Mouse (Mus musculus) embryo, embryonic 10 days (tissue): ENCODE results near the gene Chn2.

Experiments
- DNase-seq: peaks from one replicate; pipeline ENCODE4 v3.0.0-alpha.2; 2015; ENCODE audit warnings: low spot score

Gene Chn2

DNA sequence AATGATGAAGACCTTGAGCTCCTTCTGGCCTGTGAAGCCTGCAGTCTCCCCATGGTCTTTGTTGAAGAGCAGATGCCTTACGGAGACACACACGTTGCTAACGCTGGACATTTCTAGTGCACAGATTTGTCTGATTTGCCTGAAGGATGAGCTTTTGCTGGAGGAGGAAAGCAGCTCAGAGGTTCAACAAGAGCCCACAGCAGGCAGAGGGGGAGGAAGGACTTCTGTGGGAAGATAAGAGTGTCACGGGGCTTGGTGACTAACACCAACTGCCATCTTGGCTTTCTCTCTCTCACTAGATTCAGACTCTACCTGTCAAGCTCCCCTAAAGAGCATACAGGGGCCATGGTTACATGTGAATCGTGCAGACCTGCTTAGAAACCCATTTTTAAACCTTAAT, 37.3 kb downstream of the Chn2 start:
- no peak for DNase-seq

DNA sequence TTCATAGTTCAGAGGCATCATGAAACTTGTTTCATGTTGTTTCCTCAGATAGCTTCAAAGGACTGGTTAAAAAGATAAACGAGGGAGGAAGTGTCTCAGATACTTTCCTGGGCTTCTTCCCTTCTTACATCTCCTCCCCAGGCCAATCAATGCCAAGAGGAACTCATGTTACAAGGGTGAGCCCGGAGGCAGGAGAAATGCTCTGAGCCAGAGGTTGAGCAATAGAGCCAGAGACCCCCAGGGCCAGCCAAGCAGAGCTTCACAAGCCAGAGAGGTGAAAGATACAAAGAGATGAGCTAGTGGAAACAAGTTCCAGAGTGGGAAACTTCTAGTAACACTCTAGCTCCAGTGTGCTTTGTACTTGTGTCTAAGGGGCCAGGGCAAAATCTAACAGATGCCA, 38.9 kb downstream of the Chn2 start:
- DNase-seq = no peak

DNA sequence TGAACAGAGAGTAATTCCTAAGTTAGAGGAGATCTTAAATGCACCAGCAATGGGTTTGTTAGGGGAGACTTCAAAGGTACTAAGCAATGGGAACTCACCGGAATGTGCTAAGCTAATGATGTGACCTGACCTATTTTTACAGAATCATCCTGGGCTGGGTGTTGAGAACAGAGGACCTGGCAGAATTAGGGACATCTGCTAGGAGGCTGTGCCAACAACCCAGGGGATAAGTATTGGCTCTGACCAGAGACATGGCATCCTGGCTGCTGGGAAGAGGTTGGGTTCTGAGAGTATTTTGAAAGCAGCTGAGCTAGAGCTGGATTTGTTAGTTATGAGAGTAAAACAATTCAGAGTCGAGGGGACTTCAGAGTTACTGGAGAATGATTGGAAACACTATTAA, 40.5 kb downstream of the Chn2 start:
- no peak for DNase-seq

DNA sequence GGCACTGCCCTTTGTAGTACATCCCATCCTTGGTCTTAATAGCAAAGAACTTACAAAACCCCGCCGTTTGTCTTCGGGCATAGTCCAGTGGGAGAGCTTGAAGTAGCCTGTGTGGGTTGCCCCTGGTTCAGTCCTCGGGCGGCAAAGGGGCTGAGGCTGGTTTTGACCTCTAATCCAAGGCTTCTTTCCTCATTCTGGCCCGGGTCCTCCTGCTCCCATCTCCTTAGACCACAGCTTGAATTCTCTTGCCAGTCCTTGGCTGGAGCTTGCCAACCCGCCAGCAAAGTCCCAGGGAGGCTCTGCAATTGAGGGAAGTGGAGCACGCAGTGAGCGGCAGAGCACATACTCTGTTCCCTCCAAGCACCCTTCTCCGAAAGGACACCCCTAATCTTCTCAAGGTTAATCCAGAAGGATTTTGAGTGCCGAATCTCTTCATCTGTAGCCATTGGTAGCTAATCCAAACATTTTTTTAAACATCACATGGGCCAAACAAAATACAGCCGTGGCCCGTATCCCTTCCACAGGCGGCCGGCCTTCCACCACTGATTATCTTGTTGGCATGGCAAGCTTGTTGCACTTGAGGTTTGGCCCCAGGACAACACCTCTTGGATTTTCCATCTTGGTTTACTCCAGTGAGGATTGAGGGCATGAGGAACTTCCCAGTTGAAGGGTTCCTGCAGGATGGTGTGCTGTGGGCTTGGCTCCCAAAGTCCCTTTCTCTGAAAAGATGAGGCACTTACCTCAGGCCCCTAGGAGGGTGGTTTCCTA, 41.3 kb downstream of the Chn2 start:
- no peak for DNase-seq

DNA sequence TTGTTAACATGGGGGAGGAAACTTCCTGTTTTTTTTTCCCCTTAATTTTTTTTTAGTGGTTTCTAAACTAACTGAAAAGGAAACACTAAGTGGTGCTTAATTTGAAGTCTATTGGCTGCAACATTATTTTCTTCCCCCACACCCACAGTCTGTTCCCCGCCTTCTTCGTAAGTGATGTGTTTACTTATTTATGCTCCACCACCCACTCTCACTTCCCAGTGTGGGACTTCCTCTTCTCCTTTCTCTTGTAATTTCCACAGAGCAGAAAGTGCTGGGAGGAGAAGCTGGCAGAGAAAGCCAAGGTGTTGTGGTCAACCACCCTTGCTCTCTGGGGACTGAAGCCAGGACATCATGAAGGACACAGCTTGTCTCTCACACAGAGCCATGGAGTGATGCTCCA, 43.2 kb downstream of the Chn2 start:
- DNase-seq = no peak

DNA sequence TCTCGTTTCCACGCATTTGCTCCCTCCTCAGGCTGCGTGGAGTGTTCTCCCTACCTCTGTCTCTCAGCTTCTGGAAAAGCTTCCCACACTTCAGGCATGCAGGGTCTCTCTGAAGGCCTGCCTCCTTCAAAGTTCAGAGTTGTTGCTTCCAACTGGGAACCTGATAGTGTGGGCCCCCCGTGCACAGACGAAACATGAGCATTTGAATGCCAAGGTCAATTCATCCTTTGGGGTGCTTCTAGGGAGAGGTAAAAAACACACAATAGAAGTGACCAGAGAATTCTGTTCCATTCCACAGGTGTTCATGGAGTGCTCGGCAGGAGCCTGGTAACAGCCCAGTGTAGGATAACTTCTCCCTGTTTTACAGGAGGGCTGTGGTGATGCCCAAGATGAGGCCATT, 44.7 kb downstream of the Chn2 start:
- no peak for DNase-seq

DNA sequence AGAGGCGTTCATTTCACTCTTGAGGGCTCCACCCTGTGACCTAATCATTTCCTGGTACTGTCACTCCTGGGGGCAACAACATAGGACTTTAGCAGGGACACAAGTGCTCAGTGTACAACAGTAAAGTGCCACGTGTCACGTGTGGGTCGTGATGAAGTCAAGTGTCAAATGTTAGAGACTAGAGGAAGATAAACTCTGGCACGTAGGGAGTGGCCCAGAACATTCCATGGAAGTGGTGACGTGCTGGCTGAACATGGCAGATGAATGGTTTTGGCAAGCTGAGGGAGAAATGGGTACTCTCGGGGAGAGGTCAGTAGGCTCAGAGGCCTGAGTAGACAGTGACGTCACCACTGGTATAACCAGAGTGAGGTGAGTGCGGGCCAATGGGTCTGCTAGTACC, 45.7 kb downstream of the Chn2 start:
- no peak for DNase-seq

DNA sequence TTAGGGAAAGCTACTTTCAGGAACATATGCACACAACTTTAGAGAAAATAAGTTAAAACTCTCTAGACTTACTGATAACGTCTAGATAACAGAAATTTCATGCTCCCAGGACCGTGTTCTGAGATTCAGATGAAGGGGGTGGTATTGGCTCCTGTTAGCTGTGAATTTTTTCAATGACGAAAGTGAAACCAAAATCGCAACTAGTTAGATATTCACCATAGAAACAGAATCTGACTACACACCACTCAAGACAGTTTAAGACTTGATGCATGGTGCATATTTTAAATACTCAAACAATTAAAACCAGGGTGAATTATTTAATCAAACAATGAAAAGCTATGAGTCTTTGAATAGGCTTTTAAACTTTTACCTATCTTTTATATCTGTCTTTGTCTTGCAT, 48.8 kb downstream of the Chn2 start:
- DNase-seq = no peak

DNA sequence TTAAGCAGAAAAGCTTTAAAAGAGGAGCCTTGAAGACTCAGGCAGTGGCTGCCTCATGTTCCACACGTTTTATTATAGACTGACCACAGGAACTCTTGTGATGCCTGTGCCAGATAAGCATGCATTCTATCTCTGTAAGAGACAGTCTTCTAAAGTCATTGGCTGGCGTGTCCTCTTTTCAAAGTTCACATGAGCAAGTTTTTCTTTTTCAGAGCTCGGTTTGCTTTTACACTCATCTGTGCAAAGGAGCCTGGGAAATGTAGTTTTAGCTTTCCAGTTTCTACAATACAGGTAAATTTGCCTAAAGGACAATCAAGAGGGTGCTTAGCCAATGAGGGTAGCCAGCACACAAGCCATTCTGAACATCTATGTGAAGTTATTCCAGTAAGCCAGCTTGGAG, 51.5 kb downstream of the Chn2 start:
- no peak for DNase-seq

DNA sequence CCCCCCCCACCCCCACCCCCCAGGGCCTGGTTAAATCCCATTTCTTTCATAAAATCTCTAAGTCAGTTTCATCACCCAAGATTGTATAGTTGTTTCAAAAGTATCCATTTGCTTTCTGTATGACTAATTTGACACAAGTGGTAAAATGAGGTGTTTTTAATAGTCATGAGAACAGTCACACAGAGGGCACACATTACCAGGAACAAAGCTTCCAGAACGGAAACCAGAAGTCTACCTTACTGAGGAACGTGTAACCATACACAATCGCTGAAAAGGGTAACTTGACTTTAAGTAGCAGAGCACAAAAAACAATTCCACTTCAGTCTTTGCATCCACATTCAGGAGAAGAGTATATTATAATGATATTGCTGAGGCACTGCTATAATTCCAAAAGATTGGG, 53.6 kb downstream of the Chn2 start:
- no peak for DNase-seq

DNA sequence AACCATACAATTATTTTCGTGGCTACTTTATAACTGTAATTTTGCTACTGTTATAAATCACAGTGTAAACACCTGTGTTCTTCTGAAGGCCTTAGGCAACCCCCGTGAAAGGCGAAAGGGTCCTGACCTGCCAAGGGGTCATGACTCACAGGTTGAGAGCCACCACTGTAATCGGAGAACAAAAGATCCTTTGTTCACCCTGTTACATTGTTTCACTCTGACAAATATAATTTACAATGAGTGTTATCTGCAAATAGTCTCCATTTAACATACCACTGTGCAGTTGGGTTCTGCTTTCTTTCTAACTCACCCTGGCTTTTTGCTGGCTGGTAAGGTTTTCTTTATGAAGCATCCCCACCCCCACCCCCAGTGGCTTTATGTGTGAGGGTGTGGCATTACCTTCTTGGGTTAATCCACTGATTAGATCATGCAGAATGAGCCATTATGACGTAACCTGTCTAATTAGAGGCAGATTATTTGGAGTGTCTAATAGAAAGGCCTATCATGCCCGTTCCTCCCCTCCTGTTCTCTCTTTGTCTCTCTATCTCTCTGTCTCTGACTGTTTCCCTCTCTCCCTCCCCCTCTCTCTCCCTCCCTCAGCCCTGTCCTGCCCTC, 56.9 kb downstream of the Chn2 start:
- no peak for DNase-seq

DNA sequence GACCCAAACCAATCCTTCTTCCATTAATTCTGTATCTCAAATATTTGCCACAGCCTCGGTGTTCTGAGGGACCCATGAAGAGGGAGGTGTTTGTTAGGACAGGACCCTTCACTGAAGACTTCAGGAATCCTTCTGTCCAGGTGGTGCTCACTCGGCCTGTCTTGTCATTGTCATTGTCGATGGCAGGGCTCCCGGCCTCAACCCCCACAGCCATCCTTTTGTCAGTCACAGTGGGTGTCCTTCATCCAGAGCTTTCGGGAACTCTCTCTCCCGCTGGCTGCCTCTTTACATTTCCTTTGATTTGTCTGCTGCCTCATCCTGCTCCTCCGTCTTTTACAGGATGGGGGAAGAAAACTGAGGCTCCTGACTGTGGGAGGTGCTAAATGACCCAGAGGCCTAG, 57.5 kb downstream of the Chn2 start:
- peak; percentile 17 for DNase-seq

DNA sequence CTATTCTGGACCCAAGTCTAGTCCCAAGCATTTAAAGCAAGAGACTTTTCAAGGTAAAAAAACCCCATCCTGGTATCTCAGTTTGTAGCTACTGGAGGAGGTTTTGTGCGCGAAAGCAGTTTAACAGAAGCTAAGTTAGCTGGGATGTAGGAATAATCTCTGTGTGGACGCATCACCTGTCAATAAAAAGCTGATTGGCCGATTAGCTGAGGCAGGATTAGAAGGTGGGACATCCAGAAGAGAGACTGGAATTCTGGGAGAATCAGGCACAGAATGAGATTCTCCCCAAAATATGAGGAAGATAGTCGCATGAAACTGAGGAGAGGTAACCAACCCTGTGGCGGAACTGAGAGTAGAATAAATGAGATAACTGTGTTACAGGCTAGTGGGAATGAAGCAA, 59.0 kb downstream of the Chn2 start:
- DNase-seq = no peak

DNA sequence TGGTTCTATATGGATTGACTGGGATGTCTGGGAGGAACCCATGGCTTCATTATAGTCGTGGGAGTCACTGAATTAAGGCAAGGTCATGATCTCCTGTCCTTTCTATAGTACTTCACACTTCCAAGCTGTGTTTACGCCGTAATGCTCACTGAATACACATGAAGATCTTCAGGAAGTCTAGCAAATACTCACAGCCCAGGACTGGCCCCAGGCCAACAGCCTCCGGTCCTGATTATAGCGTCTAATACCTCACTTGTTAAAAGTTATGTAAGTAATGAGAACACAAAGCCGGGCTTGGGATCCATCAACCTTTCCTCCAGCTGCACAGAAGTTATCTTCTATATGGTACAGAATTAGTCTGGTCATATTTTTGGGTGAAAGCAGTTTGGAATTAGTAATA, 60.3 kb downstream of the Chn2 start:
- no peak for DNase-seq

DNA sequence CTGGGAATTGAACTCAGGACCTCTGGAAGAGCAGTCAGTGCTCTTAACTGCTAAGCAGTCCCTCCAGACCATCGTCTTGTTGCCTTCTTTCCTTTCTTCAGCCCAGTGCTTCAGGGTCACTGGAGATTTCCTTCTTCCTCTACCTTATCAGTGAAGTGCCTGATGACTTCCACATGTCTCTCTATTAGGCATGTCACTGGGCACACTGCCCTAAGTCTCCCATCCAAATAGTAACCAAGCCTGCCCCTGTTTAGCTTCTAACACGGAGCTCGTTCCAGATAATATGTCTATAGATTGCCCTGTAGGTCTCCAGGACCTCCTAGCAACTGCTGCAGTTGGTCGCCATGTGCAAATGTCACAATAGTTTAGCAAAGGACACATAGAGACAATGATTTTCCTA, 62.9 kb downstream of the Chn2 start:
- DNase-seq = no peak

DNA sequence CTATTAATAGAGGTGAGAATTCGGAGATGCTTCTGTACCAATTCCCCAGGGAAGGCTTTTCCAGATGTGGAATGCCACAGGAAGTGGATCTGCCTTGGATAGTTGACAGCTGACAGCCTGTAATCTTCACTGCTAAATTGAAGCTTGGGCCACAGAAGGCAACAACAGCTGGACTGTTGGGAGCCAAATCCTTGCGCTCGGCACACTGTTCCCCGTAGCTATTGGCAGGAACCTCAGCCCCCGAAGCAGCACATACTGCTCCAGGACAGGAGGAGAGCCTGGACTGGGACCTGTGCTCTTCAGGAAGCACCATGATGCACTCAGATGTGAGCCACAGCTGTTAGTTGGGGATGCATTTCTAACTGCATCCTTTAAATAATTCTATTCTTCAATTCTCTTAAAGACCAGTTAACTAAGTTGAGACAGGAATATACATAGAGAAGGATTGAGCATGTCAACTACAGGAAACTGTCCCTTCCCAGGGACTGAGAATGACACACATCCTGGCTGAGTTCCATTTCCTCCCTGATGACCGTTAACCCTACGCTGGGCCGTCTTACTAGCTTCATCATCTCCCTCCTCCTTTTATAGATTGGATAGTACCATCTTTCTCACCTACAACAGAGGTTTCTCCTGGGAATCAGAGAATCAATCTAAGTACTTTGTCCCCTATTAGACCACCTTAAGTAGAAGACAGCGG, 64.1 kb downstream of the Chn2 start:
- DNase-seq = no peak

DNA sequence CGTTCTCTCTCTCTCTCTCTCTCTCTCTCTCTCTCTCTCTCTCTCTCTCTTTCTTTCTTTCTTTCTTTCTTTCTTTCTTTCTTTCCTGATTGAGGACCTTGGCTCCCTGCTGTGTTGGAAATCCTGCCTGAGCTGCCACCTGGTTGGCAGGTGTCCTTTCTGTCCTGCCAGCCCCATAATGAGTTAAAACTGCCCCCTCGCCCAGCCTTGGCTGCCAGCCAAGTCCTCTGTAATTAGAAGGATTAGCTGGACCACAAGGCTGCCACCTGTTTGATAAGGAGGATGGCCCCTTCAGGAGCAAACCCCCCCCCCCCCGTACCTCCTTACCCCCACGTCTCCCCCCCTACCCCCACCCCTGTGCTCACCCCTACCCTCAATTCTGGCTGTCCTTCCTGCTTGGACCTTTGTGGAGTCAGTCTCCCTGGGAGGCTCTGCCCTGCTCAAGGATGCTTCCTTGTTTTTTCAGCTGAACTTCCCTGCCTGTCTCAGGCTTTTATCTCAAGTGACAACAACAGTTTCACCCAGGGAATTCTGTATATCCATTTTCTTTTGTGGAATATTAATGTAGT, 72.1 kb downstream of the Chn2 start:
- DNase-seq = no peak

DNA sequence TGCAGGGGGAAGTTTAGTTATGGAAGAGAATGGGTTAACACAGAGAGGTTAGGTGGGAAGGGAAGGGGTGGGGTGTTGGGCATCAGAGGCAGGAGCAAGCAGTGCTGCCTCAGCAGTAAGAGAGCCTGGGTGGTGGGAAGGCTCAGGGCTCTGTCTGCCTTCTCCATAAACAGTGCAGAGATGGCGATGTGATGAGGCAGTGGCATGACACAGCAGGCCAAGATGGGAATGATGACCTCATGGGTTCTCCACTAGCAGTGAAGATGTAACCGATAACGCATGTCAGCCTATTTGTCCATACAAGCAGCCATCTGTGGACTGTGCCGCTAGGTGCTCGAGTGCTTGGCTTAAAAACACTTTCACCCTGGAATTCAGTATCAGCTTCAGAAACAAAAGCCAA, 74.0 kb downstream of the Chn2 start:
- DNase-seq = no peak

DNA sequence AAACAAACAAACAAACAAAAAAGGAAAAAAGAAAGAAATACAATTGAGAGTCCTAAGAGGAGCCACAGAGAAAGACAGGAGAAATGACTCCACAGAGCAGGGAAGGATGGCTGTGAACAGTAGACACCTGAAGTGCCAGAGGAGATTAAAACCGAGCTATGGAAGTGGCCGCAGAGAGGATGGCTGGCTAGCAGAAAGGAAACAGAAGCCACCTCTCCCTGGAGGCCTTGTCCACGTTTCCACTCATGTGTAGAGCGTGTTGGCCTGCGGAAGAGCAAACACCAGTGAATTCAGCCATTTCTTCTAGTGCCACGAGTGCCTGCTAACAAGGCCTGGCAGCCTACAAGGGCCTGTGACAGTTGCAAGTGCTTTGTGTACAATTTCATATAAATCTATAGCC, 75.1 kb downstream of the Chn2 start:
- DNase-seq = no peak

DNA sequence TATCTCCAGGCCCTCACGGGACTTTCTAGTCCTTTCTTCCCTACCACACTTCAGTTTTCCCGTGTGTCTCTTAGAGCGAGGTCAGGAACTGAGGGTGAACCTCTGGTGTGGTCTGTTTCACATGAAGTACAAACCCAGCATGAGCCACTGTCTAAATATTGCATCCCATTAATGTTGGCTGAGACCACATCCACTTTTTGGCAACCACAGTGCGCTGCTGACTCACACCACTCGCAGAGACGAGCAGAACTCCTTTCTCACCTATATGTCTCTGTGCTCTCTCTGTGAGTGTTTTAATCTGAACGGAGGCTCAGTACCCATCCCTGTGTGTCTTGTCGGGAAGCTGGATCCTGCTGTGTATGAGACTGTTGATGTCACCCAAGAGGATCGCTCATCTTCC, 76.9 kb downstream of the Chn2 start:
- no peak for DNase-seq

DNA sequence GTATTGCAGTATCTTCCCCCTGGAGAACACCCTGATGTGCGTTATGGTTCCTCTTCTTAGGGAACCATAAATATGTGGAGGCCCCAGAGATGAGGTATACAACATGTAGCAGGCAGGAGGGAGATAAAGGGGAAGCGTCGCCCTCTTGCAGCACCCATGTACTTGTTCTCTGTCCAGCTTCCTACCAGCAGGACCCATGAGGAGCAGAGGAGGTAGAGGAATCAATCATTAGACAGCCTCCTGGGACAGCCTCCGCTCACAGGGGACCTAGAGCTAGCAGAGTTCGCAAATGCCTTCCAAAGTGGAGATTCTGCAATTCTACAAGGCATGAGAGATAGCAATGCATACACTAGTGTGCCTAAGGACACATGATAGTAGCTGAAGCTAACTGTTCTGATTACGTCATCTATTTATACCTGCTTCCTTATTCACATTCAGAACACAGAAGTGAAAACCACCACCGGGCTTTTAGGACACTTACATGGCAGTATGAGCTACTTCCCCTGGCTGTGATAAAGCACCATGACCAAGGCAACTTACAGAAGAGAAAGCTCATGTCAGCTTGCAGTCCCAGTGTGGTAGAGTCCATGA, 77.7 kb downstream of the Chn2 start:
- DNase-seq = no peak

DNA sequence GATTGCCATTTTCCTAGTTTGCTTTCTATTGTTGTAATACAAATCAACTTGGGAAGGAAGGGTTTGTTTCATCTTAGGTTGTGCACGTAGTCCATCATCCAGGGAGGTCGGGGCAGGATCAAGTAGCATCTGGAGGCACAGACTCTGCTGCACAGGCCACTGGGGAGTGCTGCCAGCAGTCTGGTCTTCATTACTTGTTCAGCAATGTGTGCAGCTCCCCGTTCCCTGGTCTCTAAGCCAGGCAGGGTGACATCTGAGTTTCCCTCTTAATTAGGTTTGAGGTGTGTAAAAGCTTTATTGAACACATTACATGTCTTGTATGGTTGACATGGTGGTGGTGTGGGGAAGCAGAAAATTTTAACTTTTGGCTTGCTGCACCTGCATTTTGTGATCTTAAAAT, 79.0 kb downstream of the Chn2 start:
- no peak for DNase-seq

DNA sequence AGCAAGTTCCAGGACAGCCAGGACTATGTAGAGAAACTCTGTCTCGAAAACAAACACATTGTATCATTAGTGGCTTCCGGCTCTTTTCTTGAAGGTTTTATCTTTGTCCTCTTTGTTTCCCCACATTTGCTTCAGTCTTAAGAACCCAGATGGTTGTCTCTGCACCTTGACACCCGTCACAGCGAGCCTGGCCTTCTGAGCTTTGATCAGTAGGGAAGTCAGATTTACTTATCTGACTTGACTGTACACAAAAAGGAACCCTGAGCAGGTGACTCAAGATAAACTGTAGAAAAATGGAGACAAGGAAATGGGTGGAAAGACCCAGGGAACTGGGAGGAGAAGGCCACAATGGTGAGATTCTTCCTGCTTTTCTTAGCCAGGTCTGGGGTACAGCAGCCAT, 79.5 kb downstream of the Chn2 start:
- DNase-seq = no peak
